Mouse (Mus musculus): ENCODE results near the gene Pfas. TPM values are rescaled to one million over a fixed set of nuclear protein-coding genes. Genes with fewer than 3 reads are reported as not detected.
A peak's percentile ranks its signal among the peaks of the same experiment; 100 is the strongest.
"Not testable (repeated sequence)": the region's sequence is repeated elsewhere in the genome, so short reads cannot be mapped to it uniquely, and the experiment has no call there.

Gene Pfas
- polyA plus RNA-seq, 1 experiment from 2014 or later = 14.1 TPM

- no peak overlapping the region for H3K4me2 ChIP-seq (ENCODE audit: low read length)
- H3K9ac ChIP-seq (ENCODE audit: low read length) = no peak overlapping the region
- 66% methylated on average over 2 of the region's 2 CpGs for WGBS
- no peaks in the 10 kb centered on the region for H3K9me3 ChIP-seq (replicated peaks; ENCODE audit: control insufficient read depth, low read length)
- no peaks in the 10 kb centered on the region for H3K4me1 ChIP-seq (ENCODE audit: control insufficient read depth, insufficient read depth, low read length)
- DNase-seq (ENCODE audit: low spot score) (peak; percentile 11), ATAC-seq (no peak)
- peaks cover 99% of the 10 kb centered on the region for H3K36me3 ChIP-seq (ENCODE audit: control insufficient read depth, insufficient read depth, low read length)
- no peaks in the 10 kb centered on the region for H3K27me3 ChIP-seq (replicated peaks; ENCODE audit: control insufficient read depth, insufficient read depth, low read length)
- H3K27ac ChIP-seq (ENCODE audit: low read depth, low read length) = no peak overlapping the region
- H3K4me3 ChIP-seq (ENCODE audit: low read depth, low read length) = no peak overlapping the region
Measured at GRCm38 (mm10) chr11:69028805-69029204, 20.5 kb upstream of the Pfas start.

DNA sequence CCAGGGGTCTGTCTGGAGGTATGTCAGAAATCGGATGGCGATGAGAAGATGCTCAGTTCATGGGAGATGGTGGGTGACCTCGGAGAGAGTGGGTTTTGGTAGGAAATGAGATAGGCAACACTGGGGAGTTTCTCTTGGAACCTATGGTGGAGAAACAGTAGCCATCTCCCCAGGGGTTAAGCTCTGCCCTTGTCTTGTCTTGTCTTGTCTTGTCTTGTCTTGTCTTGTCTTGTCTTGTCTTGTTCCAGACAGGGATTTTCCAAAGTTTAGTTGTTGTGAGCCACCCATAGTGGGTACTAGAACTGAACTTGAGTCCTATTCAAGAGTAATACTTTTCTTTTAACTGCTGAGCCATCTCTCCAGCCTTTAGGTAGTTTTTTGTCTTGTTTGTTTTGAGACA, 18.3 kb upstream of the Pfas start:
- Histone ChIP-seq H3K27ac (ENCODE audit: low read depth, low read length) (no peak overlapping the region), H3K9me3 (replicated peaks; ENCODE audit: control insufficient read depth, low read length) (no peaks in the 10 kb centered on the region), H3K9ac (ENCODE audit: low read length) (no peak overlapping the region), H3K4me2 (ENCODE audit: low read length) (no peak overlapping the region), H3K36me3 (ENCODE audit: control insufficient read depth, insufficient read depth, low read length) (peaks cover 100% of the 10 kb centered on the region), H3K4me3 (ENCODE audit: low read depth, low read length) (no peak overlapping the region), H3K4me1 (ENCODE audit: control insufficient read depth, insufficient read depth, low read length) (no peaks in the 10 kb centered on the region), H3K27me3 (replicated peaks; ENCODE audit: control insufficient read depth, insufficient read depth, low read length) (no peaks in the 10 kb centered on the region)
- DNase-seq (ENCODE audit: low spot score) (no peak), ATAC-seq (no peak)
- whole genome bisulfite sequencing = 87% methylated on average over 3 of the region's 3 CpGs

GRCm38 (mm10) chr11:69020691-69021090, 12.4 kb upstream of the Pfas start:
- no peaks in the 10 kb centered on the region for H3K9me3 ChIP-seq (replicated peaks; ENCODE audit: control insufficient read depth, low read length)
- no peak overlapping the region for H3K4me2 ChIP-seq (ENCODE audit: low read length)
- no peak overlapping the region for H3K27ac ChIP-seq (ENCODE audit: low read depth, low read length)
- no peak for DNase-seq (ENCODE audit: low spot score)
- no peak for ATAC-seq
- H3K4me3 ChIP-seq (ENCODE audit: low read depth, low read length) = no peak overlapping the region
- H3K27me3 ChIP-seq (replicated peaks; ENCODE audit: control insufficient read depth, insufficient read depth, low read length) = no peaks in the 10 kb centered on the region
- peaks cover 50% of the 10 kb centered on the region for H3K36me3 ChIP-seq (ENCODE audit: control insufficient read depth, insufficient read depth, low read length)
- H3K4me1 ChIP-seq (ENCODE audit: control insufficient read depth, insufficient read depth, low read length) = peaks cover 9% of the 10 kb centered on the region
- H3K9ac ChIP-seq (ENCODE audit: low read length) = no peak overlapping the region

DNA sequence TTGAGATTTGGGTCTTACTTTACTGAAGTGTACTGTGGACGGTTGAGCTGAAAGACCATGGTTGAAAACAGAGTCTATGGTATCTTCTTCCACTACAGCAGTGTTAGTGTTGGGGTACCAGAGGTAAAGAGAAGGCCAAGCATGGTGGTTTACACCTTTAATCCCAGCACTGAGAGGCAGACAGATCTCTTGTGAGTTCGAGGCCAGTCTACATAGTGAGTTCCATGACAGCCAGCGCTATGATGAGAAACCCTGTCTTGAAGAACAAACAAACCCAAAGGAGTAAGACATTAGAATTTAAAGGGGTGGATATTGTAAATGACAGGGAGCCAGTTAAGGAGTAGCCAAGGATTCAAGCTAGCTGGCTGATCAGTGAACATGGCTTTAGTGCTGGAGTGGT, 8.5 kb upstream of the Pfas start:
- Histone ChIP-seq H3K4me1 (ENCODE audit: control insufficient read depth, insufficient read depth, low read length) (peaks cover 9% of the 10 kb centered on the region), H3K27me3 (replicated peaks; ENCODE audit: control insufficient read depth, insufficient read depth, low read length) (no peaks in the 10 kb centered on the region), H3K9ac (ENCODE audit: low read length) (peak overlapping the region; percentile 89), H3K27ac (ENCODE audit: low read depth, low read length) (peak overlapping the region; percentile 87; the same call in 1 of the 2 replicates), H3K36me3 (ENCODE audit: control insufficient read depth, insufficient read depth, low read length) (peaks cover 10% of the 10 kb centered on the region), H3K4me2 (ENCODE audit: low read length) (peak overlapping the region; percentile 87), H3K4me3 (ENCODE audit: low read depth, low read length) (peak overlapping the region; percentile 65), H3K9me3 (replicated peaks; ENCODE audit: control insufficient read depth, low read length) (no peaks in the 10 kb centered on the region)
- no peak for ATAC-seq
- 64% methylated on average over 3 of the region's 3 CpGs for WGBS
- DNase-seq (ENCODE audit: low spot score) = no peak

- peak; percentile 97 for DNase-seq (ENCODE audit: low spot score)
- Histone ChIP-seq H3K9me3 (replicated peaks; ENCODE audit: control insufficient read depth, low read length) (no peaks in the 10 kb centered on the region), H3K27me3 (replicated peaks; ENCODE audit: control insufficient read depth, insufficient read depth, low read length) (no peaks in the 10 kb centered on the region), H3K36me3 (ENCODE audit: control insufficient read depth, insufficient read depth, low read length) (0 out of 2 replicates have a peak, but pooled peaks cover 1% of the 10 kb centered on the region), H3K4me1 (ENCODE audit: control insufficient read depth, insufficient read depth, low read length) (peaks cover 9% of the 10 kb centered on the region), H3K4me2 (ENCODE audit: low read length) (peak within 1 kb of the TSS; percentile 87), H3K9ac (ENCODE audit: low read length) (peak within 1 kb of the TSS; percentile 89), H3K4me3 (ENCODE audit: low read depth, low read length) (peak within 1 kb of the TSS; percentile 65), H3K27ac (ENCODE audit: low read depth, low read length) (peak within 1 kb of the TSS; percentile 87)
- 3% methylated on average over 38 of the region's 38 CpGs for WGBS
- peak; percentile 95 for ATAC-seq
Measured at GRCm38 (mm10) chr11:69015644-69016441, 7.6 kb upstream of the Pfas start, which contains the start of gene Ctc1. Ctc1 (plus strand) TSS chr11:69015911.

- 3% methylated on average over 18 of the region's 18 CpGs for WGBS
- Histone ChIP-seq H3K9me3 (replicated peaks; ENCODE audit: control insufficient read depth, low read length) (no peaks in the 10 kb centered on the region), H3K9ac (ENCODE audit: low read length) (peak overlapping the region; percentile 78), H3K27ac (ENCODE audit: low read depth, low read length) (peak overlapping the region; percentile 82), H3K4me1 (ENCODE audit: control insufficient read depth, insufficient read depth, low read length) (peaks cover 11% of the 10 kb centered on the region), H3K4me2 (ENCODE audit: low read length) (peak overlapping the region; percentile 82), H3K36me3 (ENCODE audit: control insufficient read depth, insufficient read depth, low read length) (no peaks in the 10 kb centered on the region), H3K4me3 (ENCODE audit: low read depth, low read length) (peak overlapping the region; percentile 51), H3K27me3 (replicated peaks; ENCODE audit: control insufficient read depth, insufficient read depth, low read length) (no peaks in the 10 kb centered on the region)
- ATAC-seq (peak; percentile 72), DNase-seq (ENCODE audit: low spot score) (peak; percentile 97)
Measured at GRCm38 (mm10) chr11:69012071-69012601, 3.9 kb upstream of the Pfas start.

DNA sequence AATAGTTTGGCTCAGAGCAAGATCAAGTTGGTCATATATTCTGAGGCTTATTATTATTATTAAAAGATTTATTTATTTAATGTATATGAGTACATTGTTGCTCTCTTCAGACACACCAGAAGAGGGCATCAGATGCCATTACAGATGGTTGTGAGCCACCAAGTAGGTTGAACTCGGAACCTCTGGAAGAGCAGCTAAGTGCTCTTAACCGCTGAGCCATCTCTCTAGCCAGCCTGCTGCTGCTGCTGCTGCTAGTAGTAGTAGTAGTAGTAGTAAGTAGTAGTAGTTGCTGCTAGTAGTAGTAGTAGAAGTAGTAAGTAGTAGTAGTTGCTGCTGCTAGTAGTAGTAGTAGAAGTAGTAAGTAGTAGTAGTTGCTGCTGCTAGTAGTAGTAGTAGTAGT, 3.2 kb upstream of the Pfas start:
- H3K9ac ChIP-seq (ENCODE audit: low read length) = peak overlapping the region; percentile 78; the same call in 1 of the 2 replicates
- peak overlapping the region; percentile 51; the same call in 1 of the 2 replicates for H3K4me3 ChIP-seq (ENCODE audit: low read depth, low read length)
- WGBS = 67% methylated on average over 2 of the region's 2 CpGs
- H3K36me3 ChIP-seq (ENCODE audit: control insufficient read depth, insufficient read depth, low read length); H3K27me3 ChIP-seq (replicated peaks; ENCODE audit: control insufficient read depth, insufficient read depth, low read length); DNase-seq (ENCODE audit: low spot score); H3K4me1 ChIP-seq (ENCODE audit: control insufficient read depth, insufficient read depth, low read length); ATAC-seq; H3K9me3 ChIP-seq (replicated peaks; ENCODE audit: control insufficient read depth, low read length): not testable (repeated sequence)
- peak overlapping the region; percentile 82 for H3K4me2 ChIP-seq (ENCODE audit: low read length)
- 0 out of 2 replicates have a peak overlapping the region, but pooled peaks have one; percentile 82 for H3K27ac ChIP-seq (ENCODE audit: low read depth, low read length)

GRCm38 (mm10) chr11:69010400-69011323, 2.4 kb upstream of the Pfas start:
- H3K4me3 ChIP-seq (ENCODE audit: low read depth, low read length) = no peak overlapping the region
- peaks cover 3% of the 10 kb centered on the region; the same call in 1 of the 2 replicates for H3K4me1 ChIP-seq (ENCODE audit: control insufficient read depth, insufficient read depth, low read length)
- H3K36me3 ChIP-seq (ENCODE audit: control insufficient read depth, insufficient read depth, low read length) = no peaks in the 10 kb centered on the region
- no peak overlapping the region for H3K27ac ChIP-seq (ENCODE audit: low read depth, low read length)
- no peaks in the 10 kb centered on the region for H3K9me3 ChIP-seq (replicated peaks; ENCODE audit: control insufficient read depth, low read length)
- no peaks in the 10 kb centered on the region for H3K27me3 ChIP-seq (replicated peaks; ENCODE audit: control insufficient read depth, insufficient read depth, low read length)
- DNase-seq (ENCODE audit: low spot score) (no peak), ATAC-seq (no peak)
- 88% methylated on average over 15 of the region's 15 CpGs for WGBS
- H3K9ac ChIP-seq (ENCODE audit: low read length) = no peak overlapping the region
- no peak overlapping the region for H3K4me2 ChIP-seq (ENCODE audit: low read length)
